Mouse (Mus musculus) midbrain, embryonic 15.5 days (tissue): ENCODE measurements around the gene Rfx7. TPM values are rescaled to one million over a fixed set of nuclear protein-coding genes. Genes with fewer than 3 reads are reported as not detected.

Source experiments
- ATAC-seq: fragments of 200-750 bp; cut with Nextera tagmentation; replicated peaks from 2 replicates; pipeline ENCODE4 v1.8.0; 2017; ENCODE audit warnings: moderate TSS enrichment
- H3K27ac ChIP-seq: fragments of 300-500 bp; sonication (generic); 2 replicates; pipeline ENCODE4 v1.5.1; 2015; ENCODE audit warnings: mild to moderate bottlenecking, inconsistent platforms
- H3K27me3 ChIP-seq: fragments of 300-500 bp; sonication (generic); replicated peaks from 2 replicates; pipeline ENCODE4 v1.6.1; 2015; ENCODE audit warnings: inconsistent platforms
- H3K36me3 ChIP-seq: fragments of 300-500 bp; sonication (generic); replicated peaks from 2 replicates; pipeline ENCODE4 v1.6.1; 2015; ENCODE audit warnings: inconsistent platforms
- H3K4me1 ChIP-seq: fragments of 300-500 bp; sonication (generic); 2 replicates; pipeline ENCODE4 v1.6.1; 2015; ENCODE audit warnings: inconsistent platforms
- H3K4me2 ChIP-seq: fragments of 300-500 bp; sonication (generic); 2 replicates; pipeline ENCODE4 v1.6.1; 2015; ENCODE audit warnings: inconsistent platforms, mild to moderate bottlenecking, moderate library complexity
- H3K4me3 ChIP-seq: fragments of 300-500 bp; sonication (generic); 2 replicates; pipeline ENCODE4 v1.5.1; 2015; ENCODE audit warnings: mild to moderate bottlenecking, inconsistent platforms
- H3K9ac ChIP-seq: fragments of 300-500 bp; sonication (generic); 2 replicates; pipeline ENCODE4 v1.6.1; 2015; ENCODE audit warnings: mild to moderate bottlenecking, inconsistent platforms
- H3K9me3 ChIP-seq: fragments of 300-500 bp; sonication (generic); 2 replicates; pipeline ENCODE4 v1.6.1; 2016; ENCODE audit warnings: inconsistent platforms
- WGBS: fragments of 180-500 bp; shearing (Covaris S2); methylation state at CpG from one replicate; pipeline ENCODE4 v1.1.7; 2015; ENCODE audit warnings: mixed read lengths; 5-methylcytosine and 5-hydroxymethylcytosine counted together
- polyA plus RNA-seq: library from polyadenylated mRNA; unstranded; fragments of >200 nt; fragmentation: Nextera tagmentation; extraction: Ambion mirVana; gene quantifications from 2 replicates; pipeline ENCODE4 v1.2.1, GENCODE M21; 2015

The Rfx7 gene
- polyA plus RNA-seq, 1 experiment from 2014 or later, result 17.9 TPM

- H3K4me1 ChIP-seq, result peaks cover 24% of the 10 kb centered on the region
- peak overlapping the region; percentile 55 for H3K27ac ChIP-seq
- no peak for ATAC-seq
- no peaks in the 10 kb centered on the region for H3K36me3 ChIP-seq
- no peak overlapping the region for H3K9ac ChIP-seq
- H3K27me3 ChIP-seq, result no peaks in the 10 kb centered on the region
- WGBS, result 86% methylated on average over 6 of the region's 6 CpGs
- H3K9me3 ChIP-seq, result no peaks in the 10 kb centered on the region
- no peak overlapping the region for H3K4me2 ChIP-seq
- H3K4me3 ChIP-seq, result no peak overlapping the region
These were observed 111.8 kb downstream of the Rfx7 start for GRCm38 (mm10) chr9:72643651-72644417.

DNA sequence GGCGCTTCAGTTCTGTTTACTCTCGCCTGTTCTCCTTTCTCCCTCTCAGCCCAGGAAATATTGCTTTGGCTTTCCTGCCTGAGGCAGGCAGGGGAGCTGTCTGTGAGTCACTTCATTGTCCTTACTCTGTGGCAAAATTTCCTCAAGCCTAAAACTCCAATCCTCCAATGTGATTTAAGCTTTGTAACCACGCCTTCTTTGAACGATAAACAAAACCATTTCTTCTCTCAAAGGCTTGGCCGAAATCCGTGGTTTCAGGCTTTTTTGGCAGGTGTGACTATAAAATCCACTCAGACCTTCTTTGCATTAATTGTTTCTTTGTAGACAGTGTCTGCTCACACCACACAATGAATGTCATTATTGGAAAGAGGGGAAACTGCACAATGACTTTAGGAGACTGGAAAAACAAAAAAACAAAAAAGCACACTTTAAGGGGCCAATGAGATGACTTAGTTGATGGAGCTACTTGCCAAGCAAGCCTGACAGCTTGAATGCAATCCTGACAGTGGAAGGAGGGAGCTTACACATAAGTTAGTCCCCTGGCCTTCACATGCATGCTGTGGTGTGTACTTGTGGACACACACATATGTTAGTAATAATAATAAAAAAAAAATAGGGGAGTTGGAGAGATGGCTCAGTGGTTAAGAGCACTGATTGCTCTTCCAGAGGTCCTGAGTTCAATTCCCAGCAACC, 112.5 kb downstream of the Rfx7 start:
- peaks cover 17% of the 10 kb centered on the region for H3K4me1 ChIP-seq
- ATAC-seq, result no peak
- 37% methylated on average over 6 of the region's 6 CpGs for WGBS
- H3K4me3 ChIP-seq, result no peak overlapping the region
- H3K9ac ChIP-seq, result no peak overlapping the region
- H3K27me3 ChIP-seq, result no peaks in the 10 kb centered on the region
- no peak overlapping the region for H3K4me2 ChIP-seq
- no peaks in the 10 kb centered on the region for H3K9me3 ChIP-seq
- H3K36me3 ChIP-seq, result no peaks in the 10 kb centered on the region
- H3K27ac ChIP-seq, result peak overlapping the region; percentile 55

DNA sequence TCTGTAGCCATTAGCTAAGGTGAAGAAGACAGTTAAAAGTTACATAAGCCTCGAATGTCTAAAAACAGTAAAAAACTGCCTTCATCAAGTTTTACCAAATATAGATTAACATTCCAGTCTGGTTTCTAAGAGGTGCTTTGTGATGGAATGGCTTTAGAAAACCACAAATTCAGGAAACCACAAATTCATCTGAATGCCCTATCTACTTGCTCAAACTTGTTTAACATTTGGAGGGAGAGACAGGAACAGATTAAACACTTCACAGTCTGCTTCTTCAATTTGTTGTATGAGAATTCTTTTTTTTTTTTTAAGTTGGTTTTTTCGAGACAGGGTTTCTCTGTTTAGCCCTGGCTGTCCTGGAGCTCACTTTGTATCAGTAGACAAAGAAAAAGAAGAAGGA, 117.7 kb downstream of the Rfx7 start:
- Histone ChIP-seq H3K9me3 (no peaks in the 10 kb centered on the region), H3K4me3 (no peak overlapping the region), H3K27ac (no peak overlapping the region), H3K9ac (no peak overlapping the region), H3K4me1 (no peaks in the 10 kb centered on the region), H3K4me2 (no peak overlapping the region), H3K27me3 (no peaks in the 10 kb centered on the region), H3K36me3 (no peaks in the 10 kb centered on the region)
- 79% methylated on average over 2 of the region's 2 CpGs for WGBS
- no peak for ATAC-seq

DNA sequence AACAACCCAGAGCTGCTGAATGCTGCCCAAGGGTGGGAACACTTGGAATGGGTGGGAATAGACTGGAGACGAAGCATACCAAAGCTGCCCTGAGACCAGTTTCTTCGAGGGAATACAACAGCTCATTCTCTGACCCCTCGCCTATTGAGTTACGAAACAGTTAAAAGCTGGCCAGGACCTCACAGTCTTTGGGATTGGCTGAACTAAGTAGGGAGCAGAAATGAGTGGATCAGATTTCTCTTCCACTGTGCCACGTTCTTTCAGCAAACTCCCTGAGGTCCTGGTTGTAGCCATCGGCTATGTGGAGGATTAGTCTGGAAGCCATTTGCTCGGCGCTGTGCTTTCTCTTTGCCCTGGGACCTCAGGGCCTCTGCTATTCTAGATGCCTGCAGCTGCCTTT, 120.9 kb downstream of the Rfx7 start:
- H3K27ac ChIP-seq, result no peak overlapping the region
- no peaks in the 10 kb centered on the region for H3K27me3 ChIP-seq
- H3K4me2 ChIP-seq, result no peak overlapping the region
- H3K4me1 ChIP-seq, result no peaks in the 10 kb centered on the region
- H3K36me3 ChIP-seq, result no peaks in the 10 kb centered on the region
- no peak overlapping the region for H3K4me3 ChIP-seq
- 8% methylated on average over 8 of the region's 8 CpGs for WGBS
- H3K9me3 ChIP-seq, result no peaks in the 10 kb centered on the region
- no peak overlapping the region for H3K9ac ChIP-seq
- no peak for ATAC-seq

DNA sequence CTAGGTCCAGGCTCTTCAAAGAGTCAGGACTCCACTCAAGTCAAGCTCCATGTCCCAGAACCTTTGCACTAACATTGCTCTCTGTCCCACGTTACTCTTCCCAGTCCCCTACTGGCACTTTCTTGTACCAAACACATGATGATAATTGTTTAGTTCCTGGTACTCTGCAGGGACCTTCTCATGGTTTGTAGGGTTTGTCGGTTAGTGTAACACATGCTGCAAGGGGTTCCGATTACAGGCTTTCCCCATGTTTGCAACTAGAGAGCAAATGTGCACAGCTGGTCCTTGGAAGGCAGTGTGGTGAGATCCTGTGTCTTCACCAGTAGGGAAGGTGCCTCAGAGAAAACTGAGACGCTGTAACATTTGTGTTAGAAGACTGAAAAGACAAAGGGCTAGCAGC, 121.5 kb downstream of the Rfx7 start:
- Histone ChIP-seq H3K27me3 (no peaks in the 10 kb centered on the region), H3K9me3 (no peaks in the 10 kb centered on the region), H3K4me1 (no peaks in the 10 kb centered on the region), H3K36me3 (no peaks in the 10 kb centered on the region), H3K4me3 (no peak overlapping the region), H3K27ac (no peak overlapping the region), H3K9ac (no peak overlapping the region), H3K4me2 (no peak overlapping the region)
- no peak for ATAC-seq
- WGBS, result 54% methylated on average over 4 of the region's 4 CpGs

DNA sequence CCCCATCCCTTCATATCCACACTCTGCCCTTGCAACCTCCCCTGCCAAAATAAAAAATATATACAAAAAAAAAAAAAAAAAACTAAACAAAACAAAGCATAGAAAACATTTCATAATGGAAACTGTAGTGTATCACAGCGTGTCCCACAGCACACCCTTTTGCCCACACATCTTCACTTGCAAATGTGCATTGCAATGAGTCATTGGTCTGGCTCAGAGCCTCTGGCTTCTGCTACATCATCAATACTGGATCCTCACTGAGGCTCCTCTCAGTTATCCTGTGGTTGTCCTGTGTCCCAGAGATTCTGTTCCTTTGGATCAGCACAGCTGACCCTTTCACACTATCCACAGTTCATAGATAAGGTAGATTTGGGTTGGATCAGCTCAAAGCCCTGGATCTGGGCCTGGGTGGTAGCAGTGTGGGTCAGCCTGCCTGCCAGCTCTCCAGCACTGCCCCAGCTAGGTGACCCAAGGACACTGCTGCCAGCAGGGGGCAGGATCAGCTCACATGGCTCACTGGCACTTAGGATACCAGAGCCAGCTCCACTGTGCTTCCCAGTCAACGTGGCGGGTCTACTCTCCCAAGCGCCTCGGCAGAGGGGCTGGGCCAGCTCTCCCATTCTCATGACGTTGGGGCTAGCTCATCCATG, 122.7 kb downstream of the Rfx7 start:
- no peak overlapping the region for H3K27ac ChIP-seq
- no peak overlapping the region for H3K4me2 ChIP-seq
- no peaks in the 10 kb centered on the region for H3K27me3 ChIP-seq
- H3K9ac ChIP-seq, result no peak overlapping the region
- no peaks in the 10 kb centered on the region for H3K4me1 ChIP-seq
- H3K9me3 ChIP-seq, result no peaks in the 10 kb centered on the region
- no peak overlapping the region for H3K4me3 ChIP-seq
- WGBS, result 61% methylated on average over 6 of the region's 6 CpGs
- ATAC-seq, result no peak
- no peaks in the 10 kb centered on the region for H3K36me3 ChIP-seq

DNA sequence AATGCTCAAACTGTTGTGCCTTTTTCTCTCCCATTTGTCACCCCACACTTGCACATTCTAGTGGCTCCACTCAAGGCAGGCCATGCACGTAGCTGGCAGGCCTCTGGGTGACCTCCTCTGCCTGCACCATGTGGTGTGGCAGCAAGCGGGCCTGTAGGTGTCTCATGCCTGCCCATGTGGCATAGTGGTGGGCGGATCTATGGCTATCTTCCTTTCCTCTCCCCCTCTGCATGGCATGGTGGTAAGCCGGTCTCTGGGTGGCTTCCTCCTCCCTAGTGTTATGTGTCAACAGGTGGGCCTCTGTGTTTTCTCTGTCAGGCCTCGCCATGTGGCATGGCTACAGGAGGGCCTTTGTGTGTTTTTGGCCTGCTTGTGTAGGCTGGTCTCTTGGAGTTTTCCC, 123.6 kb downstream of the Rfx7 start:
- Histone ChIP-seq H3K9me3 (no peaks in the 10 kb centered on the region), H3K4me2 (no peak overlapping the region), H3K9ac (no peak overlapping the region), H3K27ac (no peak overlapping the region), H3K4me1 (peaks cover 4% of the 10 kb centered on the region), H3K4me3 (no peak overlapping the region), H3K36me3 (no peaks in the 10 kb centered on the region), H3K27me3 (no peaks in the 10 kb centered on the region)
- no peak for ATAC-seq
- 83% methylated on average over 5 of the region's 5 CpGs for WGBS

GRCm38 (mm10) chr9:72656491-72656890, 124.5 kb downstream of the Rfx7 start:
- H3K36me3 ChIP-seq, result no peaks in the 10 kb centered on the region
- no peak overlapping the region for H3K9ac ChIP-seq
- H3K4me2 ChIP-seq, result no peak overlapping the region
- peaks cover 9% of the 10 kb centered on the region for H3K4me1 ChIP-seq
- H3K27me3 ChIP-seq, result no peaks in the 10 kb centered on the region
- H3K4me3 ChIP-seq, result no peak overlapping the region
- no peaks in the 10 kb centered on the region for H3K9me3 ChIP-seq
- ATAC-seq, result no peak
- WGBS, result 28% methylated on average over 4 of the region's 4 CpGs
- H3K27ac ChIP-seq, result no peak overlapping the region

GRCm38 (mm10) chr9:72656940-72657339, 124.9 kb downstream of the Rfx7 start:
- ATAC-seq, result no peak
- Histone ChIP-seq H3K4me3 (no peak overlapping the region), H3K9ac (no peak overlapping the region), H3K27ac (no peak overlapping the region), H3K27me3 (no peaks in the 10 kb centered on the region), H3K9me3 (no peaks in the 10 kb centered on the region), H3K36me3 (no peaks in the 10 kb centered on the region), H3K4me2 (no peak overlapping the region), H3K4me1 (peaks cover 9% of the 10 kb centered on the region)
- WGBS, result 32% methylated on average over 3 of the region's 3 CpGs

GRCm38 (mm10) chr9:72657694-72658093, 125.7 kb downstream of the Rfx7 start:
- WGBS, result 64% methylated on average over 1 of the region's 1 CpGs
- no peaks in the 10 kb centered on the region for H3K27me3 ChIP-seq
- no peak overlapping the region for H3K4me3 ChIP-seq
- H3K4me2 ChIP-seq, result no peak overlapping the region
- H3K36me3 ChIP-seq, result no peaks in the 10 kb centered on the region
- H3K9me3 ChIP-seq, result no peaks in the 10 kb centered on the region
- peaks cover 9% of the 10 kb centered on the region for H3K4me1 ChIP-seq
- no peak overlapping the region for H3K9ac ChIP-seq
- H3K27ac ChIP-seq, result no peak overlapping the region
- no peak for ATAC-seq

DNA sequence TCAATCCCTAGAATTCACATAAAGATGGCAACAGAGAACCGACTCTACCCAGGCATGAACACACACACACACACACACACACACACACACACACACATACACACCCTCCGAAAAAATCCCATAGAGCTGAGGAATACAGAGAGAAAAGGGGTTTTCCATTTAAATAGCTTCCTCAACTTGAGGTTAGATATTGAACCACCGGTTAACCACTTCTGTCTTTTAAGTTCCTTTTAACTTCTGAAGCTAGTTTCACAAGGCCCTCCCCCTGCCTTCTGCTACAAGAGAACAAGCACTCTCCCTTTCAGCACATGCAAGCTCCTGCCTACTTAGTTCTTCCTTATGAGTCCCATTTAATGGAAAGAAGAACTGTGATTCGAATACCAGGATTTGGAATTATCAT, 128.1 kb downstream of the Rfx7 start:
- Histone ChIP-seq H3K27ac (peak overlapping the region; percentile 98; the same call in 1 of the 2 replicates), H3K27me3 (no peaks in the 10 kb centered on the region), H3K36me3 (no peaks in the 10 kb centered on the region), H3K4me2 (no peak overlapping the region), H3K4me1 (peaks cover 26% of the 10 kb centered on the region), H3K9ac (no peak overlapping the region), H3K4me3 (no peak overlapping the region), H3K9me3 (no peaks in the 10 kb centered on the region)
- 78% methylated on average over 4 of the region's 4 CpGs for WGBS
- no peak for ATAC-seq

DNA sequence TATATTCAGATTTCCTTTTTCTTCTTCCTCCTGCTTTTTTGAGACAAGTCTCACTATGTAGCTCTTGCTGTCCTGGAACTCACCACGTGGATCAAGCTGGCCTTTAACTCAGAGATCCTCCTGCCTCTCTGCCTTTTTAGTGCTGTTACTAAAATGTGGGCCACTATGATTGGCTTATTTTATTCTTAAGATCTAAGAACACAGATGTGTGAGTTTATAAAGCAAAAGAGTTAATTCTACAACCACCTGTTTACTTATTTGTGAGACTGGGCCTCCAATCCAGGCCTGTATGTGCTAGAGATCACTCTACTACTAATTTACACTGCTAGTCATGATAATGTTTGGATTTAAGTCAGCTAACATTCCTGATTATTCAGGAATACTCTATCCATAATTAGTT, 128.9 kb downstream of the Rfx7 start:
- no peak for ATAC-seq
- Histone ChIP-seq H3K27ac (peak overlapping the region; percentile 98), H3K4me2 (0 out of 2 replicates have a peak overlapping the region, but pooled peaks have one; percentile 79)

More for the DNA sequence above, 128.9 kb downstream of the Rfx7 start:
- Histone ChIP-seq H3K9ac (peak overlapping the region; percentile 49; the same call in 1 of the 2 replicates), H3K36me3 (no peaks in the 10 kb centered on the region), H3K4me1 (peaks cover 34% of the 10 kb centered on the region), H3K4me3 (no peak overlapping the region), H3K9me3 (no peaks in the 10 kb centered on the region), H3K27me3 (no peaks in the 10 kb centered on the region)
- 31% methylated on average over 1 of the region's 1 CpGs for WGBS
